Mouse (Mus musculus): ENCODE data around the gene BC024978.

BC024978 gene

DNA sequence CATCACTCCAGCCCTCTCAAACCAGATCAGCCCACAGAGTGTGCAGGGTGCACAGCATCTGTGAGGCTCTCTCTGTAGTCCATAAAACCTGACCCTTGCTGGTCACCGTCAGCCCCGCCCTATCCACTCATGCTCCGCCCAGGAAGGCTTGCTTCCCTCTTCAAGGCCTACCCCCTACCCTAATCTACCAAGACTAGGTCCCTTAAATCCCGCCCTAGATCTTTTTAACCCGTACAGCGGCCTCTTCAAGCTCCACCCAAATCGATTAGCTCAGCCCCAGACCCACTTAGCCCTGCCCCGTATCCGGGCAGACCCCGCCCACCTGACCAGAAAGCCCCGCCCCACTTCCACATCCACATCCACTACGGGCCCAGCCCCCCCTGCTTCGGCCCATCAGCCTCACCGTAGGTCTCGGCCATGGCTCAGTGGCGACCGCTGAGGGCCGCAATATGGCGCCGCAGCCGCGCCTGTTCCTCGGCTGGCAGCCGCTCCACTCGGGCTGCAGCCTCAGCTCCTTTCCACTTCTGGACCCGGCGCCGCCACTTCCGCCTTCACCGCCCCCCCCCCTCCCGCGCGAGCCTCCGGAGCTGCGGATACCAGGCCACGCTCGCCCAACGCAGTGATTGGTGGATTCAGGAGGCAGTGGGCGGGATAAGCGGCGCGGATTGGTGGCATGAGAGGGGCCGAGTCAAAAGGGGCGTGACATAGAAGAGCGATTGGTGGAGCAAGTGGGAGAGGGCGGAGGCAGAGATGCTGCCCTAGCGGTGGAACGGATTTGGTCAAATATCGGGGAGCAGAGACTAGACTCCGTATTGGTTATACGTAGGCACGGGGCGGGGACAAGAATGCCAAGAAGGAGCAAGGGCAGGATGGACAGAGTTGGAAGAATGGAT, 17.0 kb upstream of the BC024978 start, which contains the start of gene Rab4b:
Gene Rab4b, minus strand, starts transcription at position 573 of the 893 bp plus-strand sequence.
- peak; percentile 100 for DNase-seq

- DNase-seq: no peak
Observed at GRCm38 (mm10) chr7:27179217-27179918, 16.2 kb upstream of the BC024978 start.

DNA sequence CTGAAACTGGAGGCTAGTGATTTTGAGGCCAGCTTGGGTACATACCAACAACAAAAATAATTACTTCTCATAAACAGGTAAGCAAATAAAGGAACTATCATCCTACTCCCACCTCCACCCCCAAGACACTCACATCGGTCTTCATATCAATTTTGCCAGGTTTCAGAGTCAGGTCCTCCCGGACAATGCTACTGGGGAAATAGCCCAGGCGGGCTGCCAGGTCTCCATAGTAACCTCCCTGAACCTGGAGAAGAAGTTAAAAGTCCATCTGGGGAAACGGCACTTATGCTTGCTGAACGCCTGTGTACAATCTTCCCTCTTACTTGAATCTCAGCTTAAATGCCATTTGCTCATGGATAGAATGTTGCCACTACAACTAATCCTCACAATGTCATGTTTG, 15.5 kb upstream of the BC024978 start:
- DNase-seq: peak; percentile 62

DNA sequence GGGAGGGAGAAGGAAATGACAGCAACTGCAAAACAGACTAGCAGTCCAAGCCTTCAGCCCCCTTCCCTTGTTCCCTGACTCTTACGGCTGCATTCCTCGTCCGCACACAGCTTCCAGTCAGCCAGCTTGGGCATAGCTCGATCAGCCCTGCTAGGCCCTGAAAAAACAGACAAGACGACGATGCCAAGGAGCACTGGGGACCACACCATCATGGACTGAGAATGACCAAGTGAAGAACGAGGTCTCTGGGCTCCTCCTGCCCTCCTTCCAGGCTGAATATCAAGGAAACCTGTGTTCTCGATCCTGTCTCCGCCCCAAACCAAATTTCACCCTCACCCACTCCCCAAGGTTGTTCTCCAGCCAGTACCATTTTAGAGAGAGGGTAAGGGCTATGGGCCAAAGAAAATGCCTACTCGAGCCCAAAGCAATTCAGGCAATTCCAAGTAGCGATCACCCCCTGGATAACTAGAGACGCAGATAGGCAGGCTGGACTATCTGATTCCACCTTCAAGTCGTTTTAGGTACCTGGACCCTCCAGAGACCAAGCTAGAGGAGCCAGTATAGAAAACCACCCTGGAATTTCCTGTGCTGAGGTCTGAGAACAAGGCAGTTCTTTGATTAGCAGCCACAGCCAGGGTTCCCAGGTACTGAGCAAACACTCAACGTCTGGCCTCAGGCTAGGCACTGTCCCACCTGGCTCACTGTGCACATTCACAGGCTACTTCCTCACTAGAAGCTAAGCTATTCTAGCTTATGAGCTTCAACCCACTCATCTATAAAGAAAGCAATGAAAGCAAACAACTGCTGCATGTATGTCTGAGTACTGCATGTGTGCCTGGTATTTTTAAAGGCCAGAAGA, 14.5 kb upstream of the BC024978 start, which contains the start of the genes Gm21983 and Mia:
Gene Gm21983, minus strand, starts transcription at position 250 of the 859 bp plus-strand sequence.
Gene Mia, minus strand, starts transcription at position 321 of the 859 bp plus-strand sequence.
- peak; percentile 40 for DNase-seq

DNA sequence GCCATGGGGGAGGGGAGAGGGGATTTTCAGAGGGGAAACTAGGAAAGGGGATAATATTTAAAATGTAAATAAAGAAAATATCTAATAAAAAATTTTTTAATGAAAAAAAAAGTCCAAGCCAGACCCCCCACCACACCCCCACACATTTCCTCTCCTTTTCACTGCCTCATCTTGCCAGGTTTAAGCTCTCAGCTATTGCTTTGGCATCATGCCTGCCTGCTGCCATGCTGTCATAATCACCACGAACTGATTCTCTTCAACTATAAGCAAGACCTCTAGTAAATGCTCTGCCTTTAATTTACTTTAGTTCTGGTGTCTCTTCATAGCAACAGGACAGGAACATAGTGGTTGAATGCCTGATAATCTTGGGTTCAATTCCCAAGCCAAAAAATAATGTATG, 13.1 kb upstream of the BC024978 start:
- no peak for DNase-seq

DNA sequence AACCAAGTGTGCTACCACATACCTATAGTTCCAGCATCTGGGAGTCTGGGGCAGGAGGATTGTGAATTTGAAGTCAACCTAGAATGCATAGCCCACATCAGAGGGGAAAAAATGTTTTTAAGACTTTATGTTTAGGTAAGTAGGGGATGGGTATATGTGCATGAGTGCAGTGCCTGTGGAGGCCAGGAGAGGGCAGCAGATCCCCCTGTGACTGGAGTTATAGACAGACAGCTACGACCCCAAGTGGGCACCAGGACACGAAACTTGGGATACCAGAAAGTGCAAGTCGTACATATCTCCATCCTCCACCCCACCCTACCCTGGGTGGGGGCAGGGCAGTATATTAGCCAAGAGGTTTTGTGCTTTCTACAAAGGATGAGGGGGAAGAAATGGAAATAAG, 10.6 kb upstream of the BC024978 start:
- DNase-seq: no peak

DNA sequence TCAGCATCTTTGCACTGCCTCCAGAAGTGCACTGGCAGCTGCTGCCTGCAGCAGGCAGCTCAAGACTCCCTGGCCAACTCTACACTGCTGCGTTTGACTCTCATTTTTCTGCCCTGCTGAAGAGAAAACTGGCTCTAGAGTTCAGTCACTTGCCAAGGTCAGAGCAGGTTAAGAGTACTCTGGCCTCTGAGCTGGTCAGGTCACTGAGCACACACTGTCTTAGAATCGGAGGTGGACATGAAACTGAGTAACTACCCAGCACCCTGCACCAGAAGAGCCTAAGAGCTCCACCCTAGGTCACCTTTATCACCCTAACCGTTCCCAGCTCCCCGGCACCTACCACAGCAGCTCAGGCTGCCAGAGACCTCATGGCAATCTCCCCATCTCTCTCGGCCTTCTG, 9.6 kb upstream of the BC024978 start:
- DNase-seq: no peak

DNA sequence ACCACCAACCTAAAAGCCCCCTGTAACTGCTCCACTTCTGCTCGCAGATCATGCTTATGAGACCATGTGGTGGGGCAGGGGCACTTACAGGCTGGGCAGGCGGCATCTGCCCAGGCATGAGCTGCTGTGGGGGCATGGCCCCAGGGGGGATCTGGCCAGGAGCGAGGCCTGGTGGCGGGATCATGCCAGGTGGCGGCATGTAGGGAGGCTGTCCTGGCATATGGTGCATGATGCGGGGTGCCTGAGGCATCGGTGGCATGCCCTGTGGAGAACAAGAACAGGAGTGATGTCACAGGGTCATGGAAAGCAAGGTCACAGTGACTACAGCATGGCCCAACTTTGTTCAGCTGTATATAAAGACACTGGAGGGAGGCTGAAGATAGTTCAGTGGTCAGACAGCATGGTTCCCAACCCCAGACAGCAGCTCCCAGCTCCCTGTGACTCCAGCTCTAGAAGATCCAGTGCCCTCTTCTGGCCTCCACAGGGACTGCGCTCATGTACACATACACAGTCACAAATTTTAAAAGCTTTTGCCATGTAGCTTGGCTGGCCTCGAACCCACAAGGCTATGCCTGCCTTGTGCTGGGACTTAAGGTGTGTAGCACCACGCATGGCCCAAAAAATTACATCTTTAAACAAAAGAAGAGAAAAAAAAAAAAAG, 6.2 kb upstream of the BC024978 start:
- DNase-seq: no peak

DNA sequence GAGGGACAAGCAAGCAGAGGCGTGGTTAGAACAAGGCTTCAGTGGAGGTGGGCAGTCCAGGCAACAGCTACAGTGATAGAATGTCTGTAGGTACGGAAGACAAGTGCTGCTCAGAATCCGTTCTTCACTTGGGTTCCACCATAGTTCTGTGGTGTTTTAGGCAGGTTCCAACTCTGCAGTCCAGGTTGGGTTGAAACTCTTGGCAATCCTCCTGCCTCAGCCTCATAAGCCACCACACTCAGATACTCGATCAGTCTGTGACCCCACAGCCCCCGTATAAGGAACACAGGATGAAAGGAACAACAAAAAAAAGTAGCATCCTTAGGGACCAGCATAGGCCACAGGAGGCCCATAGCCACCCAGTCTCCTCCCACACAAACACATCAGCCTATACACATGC, 3.1 kb upstream of the BC024978 start:
- no peak for DNase-seq

- no peak for DNase-seq
Observed at GRCm38 (mm10) chr7:27193731-27194130, 1.9 kb upstream of the BC024978 start.

DNA sequence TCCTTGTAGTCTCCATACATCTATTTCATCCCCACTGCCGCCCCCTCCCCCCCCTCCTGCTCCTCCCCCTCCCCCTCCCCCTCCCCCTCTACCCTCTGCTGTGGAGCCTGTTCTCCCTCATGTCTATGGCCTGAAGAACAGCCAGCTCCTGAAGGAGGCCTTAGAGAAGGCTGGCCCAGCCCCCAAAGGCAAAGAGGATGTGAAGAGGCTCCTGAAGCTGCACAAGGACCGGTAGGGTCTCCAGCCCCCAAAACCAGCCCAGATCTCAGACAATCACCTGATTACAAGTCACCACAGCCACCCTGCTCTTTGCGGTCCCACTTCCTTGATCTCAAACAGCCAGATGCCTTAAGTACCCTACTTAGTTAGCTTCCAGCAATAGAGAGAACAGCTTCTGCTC, 1.6 kb downstream of the BC024978 start:
- peak; percentile 69 for DNase-seq

DNA sequence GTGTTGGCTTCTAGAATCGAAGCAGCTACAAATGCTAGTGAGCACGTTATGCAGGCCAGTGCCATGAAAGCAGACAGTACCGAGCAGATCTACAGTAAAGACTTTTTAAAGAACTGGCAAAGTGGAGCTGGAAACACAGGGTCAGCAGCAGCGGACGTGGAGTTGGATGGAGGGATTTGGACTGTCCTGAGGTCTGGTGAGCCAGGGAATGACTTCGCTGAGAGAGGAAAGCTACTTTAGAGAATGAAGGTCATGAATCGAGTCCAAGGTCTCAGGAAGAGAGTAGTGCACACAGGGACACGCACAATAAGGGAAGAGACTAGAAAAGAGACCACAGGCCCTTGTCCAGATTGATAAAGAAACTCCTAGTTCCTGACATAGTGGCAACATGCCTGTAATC, 2.1 kb downstream of the BC024978 start:
- DNase-seq: no peak

- no peak for DNase-seq
Observed at GRCm38 (mm10) chr7:27198355-27198754, 2.8 kb downstream of the BC024978 start.

- no peak for DNase-seq
Observed at GRCm38 (mm10) chr7:27198779-27199178, 3.2 kb downstream of the BC024978 start.

DNA sequence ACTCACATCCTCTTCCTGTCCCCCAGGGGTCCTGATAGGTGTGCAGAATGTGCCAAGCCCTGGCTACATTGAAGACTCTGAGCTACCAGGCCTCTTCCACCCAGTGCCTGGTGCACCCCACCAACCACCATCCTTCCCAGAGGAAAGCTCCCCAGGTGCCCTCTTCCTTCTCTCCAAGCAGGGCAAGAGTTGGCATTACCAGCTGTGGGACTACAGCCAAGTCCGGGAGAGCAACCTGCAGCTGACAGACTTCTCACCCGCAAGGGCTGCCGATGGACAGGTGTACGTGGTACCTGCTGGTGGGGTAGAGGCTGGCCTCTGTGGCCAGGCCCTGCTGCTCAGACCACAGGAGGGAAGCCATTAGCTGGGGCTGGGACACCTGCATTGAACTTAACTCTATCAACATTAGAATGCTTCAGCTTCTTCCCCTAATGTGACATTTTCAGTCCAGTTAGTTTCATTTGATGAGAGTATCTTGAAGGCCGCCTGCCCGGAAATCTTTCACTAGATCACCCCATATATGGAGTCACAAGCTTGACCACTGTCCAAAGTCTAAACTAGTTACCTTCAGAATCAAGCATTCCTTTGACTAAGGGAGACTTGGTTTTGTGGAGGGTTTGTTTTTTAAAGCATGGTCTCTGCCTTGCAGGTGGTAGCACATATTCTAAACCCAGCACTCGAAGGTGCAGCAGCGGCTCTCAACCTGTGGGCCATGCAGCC, 8.3 kb downstream of the BC024978 start:
- peak; percentile 65 for DNase-seq

DNA sequence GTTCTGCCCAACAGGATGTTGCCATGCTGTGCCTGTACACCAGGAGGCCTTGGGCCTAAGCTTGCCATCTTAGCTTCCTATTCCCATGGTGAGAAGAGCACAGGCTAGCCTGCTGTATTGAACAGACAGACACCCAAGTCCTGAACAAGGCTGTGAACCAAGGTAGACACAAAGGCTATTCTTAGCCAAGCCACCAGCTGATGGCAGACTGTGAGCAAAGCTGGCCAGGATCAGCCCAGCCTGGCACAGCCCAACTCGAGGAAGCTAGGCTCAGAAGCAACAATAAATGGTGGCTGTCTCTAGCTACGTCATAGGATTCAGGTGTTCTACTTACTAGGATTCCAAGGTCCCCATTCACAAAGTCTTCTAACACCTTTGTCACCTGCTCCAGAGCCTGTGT, 17.0 kb downstream of the BC024978 start:
- no peak for DNase-seq

DNA sequence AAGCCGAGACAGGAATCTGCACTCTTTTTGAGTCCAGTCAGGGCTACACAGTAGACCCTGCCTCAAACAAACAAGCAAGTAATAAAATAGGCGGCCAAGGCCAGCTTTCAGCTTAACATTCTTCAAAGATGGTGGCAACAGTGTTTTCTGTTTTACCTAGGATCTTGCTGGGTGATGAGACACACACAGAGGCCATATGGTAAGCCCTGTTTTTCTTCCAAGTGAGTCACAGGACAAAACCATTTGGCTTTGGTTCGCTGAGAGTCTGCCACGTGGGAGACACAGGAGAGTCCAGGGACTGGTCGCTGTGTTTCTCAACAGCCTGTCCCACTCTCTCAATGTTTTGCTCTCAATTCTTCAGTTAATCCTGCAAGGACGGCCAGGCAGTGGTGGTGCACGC, 23.0 kb downstream of the BC024978 start:
- DNase-seq: peak; percentile 83

GRCm38 (mm10) chr7:27219937-27220336, 24.4 kb downstream of the BC024978 start:
- DNase-seq: peak; percentile 10

- no peak for DNase-seq
Observed at GRCm38 (mm10) chr7:27221939-27222338, 26.4 kb downstream of the BC024978 start.

DNA sequence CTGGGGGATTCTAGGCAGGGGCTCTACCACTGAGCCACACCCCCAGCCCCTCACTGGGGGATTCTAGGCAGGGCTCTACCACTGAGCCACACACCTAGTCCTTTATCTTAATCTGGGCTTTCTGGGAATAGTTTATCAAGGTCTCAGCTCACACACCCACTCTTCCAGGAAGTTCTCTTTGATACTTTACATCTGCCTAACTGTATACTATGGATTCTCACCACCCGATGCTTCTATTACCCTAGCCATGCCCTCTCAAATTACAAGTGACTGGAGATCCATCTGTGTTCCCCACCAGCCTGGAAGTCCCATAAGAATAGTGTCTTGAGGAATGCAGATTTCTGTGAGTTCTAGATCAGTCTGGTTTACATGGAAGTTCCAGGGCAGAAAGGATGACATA, 27.0 kb downstream of the BC024978 start:
- DNase-seq: no peak

DNA sequence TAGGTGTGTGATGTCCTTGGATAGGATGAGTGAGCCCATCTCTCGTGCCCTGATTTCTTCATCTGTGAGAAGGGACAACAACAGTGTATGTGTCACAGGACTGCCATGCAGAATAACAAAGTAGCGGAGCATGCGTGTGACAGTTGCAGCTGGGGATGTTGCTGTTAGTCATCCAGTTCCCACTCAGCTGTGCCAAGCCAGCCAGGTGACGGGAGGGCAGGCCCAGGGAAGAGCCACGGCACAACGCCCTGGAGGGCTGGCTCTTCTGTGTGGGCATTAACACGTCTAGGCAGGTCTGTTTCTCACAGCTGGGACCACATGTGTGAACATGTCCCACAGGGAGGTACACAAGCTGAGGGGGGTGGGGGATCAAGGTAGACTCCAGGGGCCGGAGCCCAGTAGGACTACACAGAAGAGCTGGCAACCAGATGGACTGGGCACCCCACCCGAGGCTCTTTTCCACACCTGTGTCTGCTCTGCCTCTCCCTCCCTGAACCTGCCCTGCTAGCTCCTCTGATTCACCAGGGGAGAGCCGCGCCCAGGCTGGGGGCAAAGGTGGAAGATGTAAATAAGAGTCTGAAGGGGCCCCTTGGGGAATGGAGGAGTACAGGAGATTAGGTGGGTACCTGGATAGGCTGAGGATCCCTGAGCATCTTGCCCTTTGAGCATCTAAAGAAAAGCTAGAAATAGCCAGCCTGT, 29.4 kb downstream of the BC024978 start:
- DNase-seq: peak; percentile 56

All from cerebellum, adult 9-11 months (tissue).